Mouse (Mus musculus): Measurements from ENCODE around the gene Uchl1. TPM values are rescaled to one million over a fixed set of nuclear protein-coding genes. Genes with fewer than 3 reads are reported as not detected.

Uchl1 gene
- total RNA-seq (2023) = 1.3 to 1.7 TPM (median 1.6 TPM) in 3 of 4 replicates, not detected in the other

DNA sequence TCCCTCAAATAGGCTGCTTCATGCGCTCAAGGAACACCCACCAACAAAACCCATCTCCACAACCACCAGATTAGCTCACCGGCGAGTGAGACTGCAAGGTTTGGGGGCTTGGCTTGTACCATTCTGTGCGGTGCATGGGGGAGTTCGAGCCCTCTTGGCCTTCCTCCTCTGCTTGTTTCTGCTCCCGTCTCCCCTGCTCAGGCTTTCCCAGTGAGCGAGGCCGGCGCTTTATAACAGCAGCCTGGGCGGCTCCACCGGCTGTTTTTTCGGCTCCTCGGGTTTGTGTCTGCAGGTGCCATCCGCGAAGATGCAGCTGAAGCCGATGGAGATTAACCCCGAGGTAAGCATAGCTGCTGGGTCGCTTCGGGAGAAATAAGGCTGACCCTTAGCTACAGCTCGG is at the start of gene Uchl1:
Gene Uchl1, plus strand, starts transcription at position 109 of the 400 bp plus-strand sequence.

Other genes with a start within 250 kb of the Uchl1 start
- 1.1 to 3.7 TPM (median 1.8 TPM) in 4 replicates for gene Apbb2, start 57.3 kb upstream of the Uchl1 start, total RNA-seq (2023)
- gene Limch1, start 69.7 kb downstream of the Uchl1 start, total RNA-seq (2023) = not detected in 4 replicates

All from B cell, adult 62 days (primary cell).